In genomic region chr12:105073708-105074107, GRCm38 (mm10) we compare ENCODE assay signal across 8 mouse cellular contexts. TPM values are rescaled to one million over a fixed set of nuclear protein-coding genes. Genes with fewer than 3 reads are reported as not detected.
DNase-seq lines count a peak whose midpoint lies in the region; ATAC-seq and TF ChIP-seq lines count a peak whose summit lies in the region.

No protein-coding gene starts in this region.

- no peak for ATAC-seq in midbrain, postnatal 0 days (ENCODE audit: low FRiP score)

- intact Hi-C loops in gastrocnemius, adult 2 months (cut with DNase I) = loop anchor here (2.0 kb wide), 1 partner anchor 29 kb away; no protein-coding TSS in a partner anchor
- intact Hi-C loops in left cerebral cortex, adult 2 months (cut with DNase I) = loop anchor here (2.0 kb wide), 1 partner anchor 353 kb away; no protein-coding TSS in a partner anchor

- 38% methylated on average over 9 of the region's 9 CpGs for WGBS in midbrain, postnatal 0 days

- H3K9me3 ChIP-seq in midbrain, postnatal 0 days (ENCODE audit: low read length) = no peaks in the 10 kb centered on the region

- no peak overlapping the region for H3K27ac ChIP-seq in gastrocnemius, adult 2 months
- no peak overlapping the region for H3K27ac ChIP-seq in left cerebral cortex, adult 2 months
- H3K27ac ChIP-seq in midbrain, postnatal 0 days (ENCODE audit: low read depth, low read length) = no peak overlapping the region

- peak; percentile 97 for TF ChIP-seq CTCF in gastrocnemius, adult 2 months (IDR thresholded peaks at IDR 0.05)
- TF ChIP-seq CTCF in left cerebral cortex, adult 2 months (IDR thresholded peaks at IDR 0.05) = peak; percentile 99
- peak; percentile 91 for TF ChIP-seq CTCF in midbrain, postnatal 0 days (IDR thresholded peaks at IDR 0.05)

- H3K4me1 ChIP-seq in midbrain, postnatal 0 days (ENCODE audit: insufficient read depth, low read length) = no peaks in the 10 kb centered on the region

- no peak for DNase-seq in gastrocnemius, adult 2 months
- DNase-seq in gastrocnemius, postnatal 25 days = no peak
- DNase-seq in A20 (ENCODE audit: low read depth, low spot score) = peak; percentile 30
- DNase-seq in c-Kit-positive CD71-positive TER-119-negative erythroid progenitor cells, embryonic 14.5 days (ENCODE audit: low read depth) = peak; percentile 27
- peak; percentile 57 for DNase-seq in forelimb bud, embryonic 11.5 days (ENCODE audit: low read depth, low spot score)
- DNase-seq in left cerebral cortex, adult 2 months (ENCODE audit: extremely low spot score in 1 of 2, low spot score in 2 of 2) = peak; percentile 37 to 46
- DNase-seq in midbrain, postnatal 0 days (ENCODE audit: low spot score) = peak; percentile 75
- no peak for DNase-seq in thymus, adult 18-20 months

- no peak overlapping the region for H3K9ac ChIP-seq in midbrain, postnatal 0 days (replicated peaks; ENCODE audit: low read length, poor library complexity, severe bottlenecking)

- H3K4me2 ChIP-seq in midbrain, postnatal 0 days (ENCODE audit: low read depth, low read length, poor library complexity, severe bottlenecking) = no peak overlapping the region

- no peaks in the 10 kb centered on the region for H3K36me3 ChIP-seq in midbrain, postnatal 0 days (ENCODE audit: insufficient read depth, low read length)

- no peaks in the 10 kb centered on the region for H3K27me3 ChIP-seq in midbrain, postnatal 0 days (ENCODE audit: insufficient read depth, low read length)

- H3K4me3 ChIP-seq in gastrocnemius, adult 2 months = no peak overlapping the region
- H3K4me3 ChIP-seq in left cerebral cortex, adult 2 months = no peak overlapping the region
- H3K4me3 ChIP-seq in midbrain, postnatal 0 days (ENCODE audit: low read depth, low read length) = no peak overlapping the region

RNA-seq across cellular contexts. Expression of gene Glrx5, which starts 41.2 kb away (rescaled TPM):
- 10 to 100 TPM; 57.2 to 72.1 TPM for total RNA-seq in gastrocnemius, adult 2 months (2021)
- 10 to 100 TPM; 63.5 to 64.9 TPM for total RNA-seq in gastrocnemius, postnatal 25 days (2021)
- total RNA-seq in left cerebral cortex, adult 2 months (2021) = 10 to 100 TPM; 46.0 to 50.2 TPM
- 35.8 and 50.9 TPM in 2 replicates for total RNA-seq in midbrain, postnatal 0 days (2014; rRNA removed)
- polyA plus RNA-seq in midbrain, postnatal 0 days (2015; fragmentation: Nextera tagmentation; extraction: Ambion mirVana) = 175 and 185 TPM in 2 replicates

Comparison
In these comparisons a context has a peak if more than half of its experiments do, and no peak if none do; other contexts are left out.
1. DNase-seq: peak in A20 (single experiment), c-Kit-positive CD71-positive TER-119-negative erythroid progenitor cells, embryonic 14.5 days (single experiment), forelimb bud, embryonic 11.5 days (single experiment), left cerebral cortex, adult 2 months (2 of 2) and midbrain, postnatal 0 days (single experiment); none in gastrocnemius, adult 2 months (single experiment), gastrocnemius, postnatal 25 days (single experiment) and thymus, adult 18-20 months (0 of 2).
2. Peak in every context shown above with its lines, with median percentiles within 50 percentile points of each other: CTCF ChIP-seq.